Mouse (Mus musculus): ENCODE results near the gene Foxi2.

- TF ChIP-seq CTCF (conservative IDR thresholded peaks at IDR 0.05; ENCODE audit: low read length) (no peak), POU5F1 (IDR thresholded peaks at IDR 0.05; ENCODE audit: borderline replicate concordance, low read length) (no peak), NANOG (IDR thresholded peaks at IDR 0.05; ENCODE audit: borderline replicate concordance, low read length) (no peak)
Observed at GRCm38 (mm10) chr7:135395242-135395641, 14.9 kb upstream of the Foxi2 start.
